Mouse (Mus musculus): ENCODE measurements around the gene Med15. TPM values are rescaled to one million over a fixed set of nuclear protein-coding genes. Genes with fewer than 3 reads are reported as not detected.

Gene Med15
- polyA plus RNA-seq (2015; fragmentation: Nextera tagmentation; extraction: Ambion mirVana) = 39.2 and 42.5 TPM in 2 replicates

- WGBS = 21% methylated on average over 3 of the region's 3 CpGs
- H3K9ac ChIP-seq (ENCODE audit: low read length) = no peak within 1 kb of the TSS
- ATAC-seq (ENCODE audit: insufficient read depth, low FRiP score) = 0 out of 2 replicates have a peak, but pooled peaks have one; percentile 25
- no peak within 1 kb of the TSS for H3K4me2 ChIP-seq (ENCODE audit: low read depth, low read length)
- H3K27ac ChIP-seq (ENCODE audit: low read length) = no peak within 1 kb of the TSS
- no peaks in the 10 kb centered on the region for H3K36me3 ChIP-seq (ENCODE audit: control insufficient read depth, insufficient read depth, low read length)
- no peak within 1 kb of the TSS for H3K4me3 ChIP-seq (replicated peaks; ENCODE audit: low read length)
- H3K27me3 ChIP-seq (ENCODE audit: control insufficient read depth, insufficient read depth, low read length) = no peaks in the 10 kb centered on the region
- no peaks in the 10 kb centered on the region for H3K9me3 ChIP-seq (replicated peaks; ENCODE audit: control insufficient read depth, low read length)
- H3K4me1 ChIP-seq (ENCODE audit: control insufficient read depth, insufficient read depth, low read length) = no peaks in the 10 kb centered on the region
These were observed at the start of gene Med15 for GRCm38 (mm10) chr16:17732841-17733340. TSS of gene Med15 (minus strand) at chr16:17732891.

GRCm38 (mm10) chr16:17779692-17780091, 47.0 kb upstream of the Med15 start:
- WGBS = 78% methylated on average over 1 of the region's 1 CpGs
- ATAC-seq (ENCODE audit: insufficient read depth, low FRiP score) = no peak
- peaks cover 15% of the 10 kb centered on the region for H3K36me3 ChIP-seq (ENCODE audit: control insufficient read depth, insufficient read depth, low read length)

DNA sequence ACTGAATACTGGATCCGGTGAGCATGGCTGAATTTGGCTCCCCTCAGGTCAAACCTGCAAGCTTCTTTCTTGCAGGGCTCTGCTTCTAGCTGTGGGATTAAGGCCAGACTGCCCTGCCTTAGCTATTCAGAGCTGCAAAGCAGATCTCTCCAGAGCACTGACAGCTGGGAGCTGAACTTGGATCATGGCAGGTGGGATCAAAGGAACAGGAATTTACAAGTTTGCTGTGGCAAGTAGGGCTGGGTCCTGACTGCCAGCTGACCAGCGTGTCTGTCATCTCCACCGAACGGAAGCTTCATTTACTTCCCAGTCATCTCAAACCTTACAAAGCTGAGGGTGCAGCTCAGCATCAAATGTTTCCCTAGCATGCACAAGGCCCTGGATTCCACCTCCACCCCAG, 45.5 kb upstream of the Med15 start:
- H3K4me3 ChIP-seq (replicated peaks; ENCODE audit: low read length) = no peak overlapping the region
- 76% methylated on average over 4 of the region's 4 CpGs for WGBS
- peaks cover 10% of the 10 kb centered on the region for H3K36me3 ChIP-seq (ENCODE audit: control insufficient read depth, insufficient read depth, low read length)
- ATAC-seq (ENCODE audit: insufficient read depth, low FRiP score) = no peak
- H3K27ac ChIP-seq (ENCODE audit: low read length) = no peak overlapping the region
- no peak overlapping the region for H3K4me2 ChIP-seq (ENCODE audit: low read depth, low read length)
- no peak overlapping the region for H3K9ac ChIP-seq (ENCODE audit: low read length)
- H3K4me1 ChIP-seq (ENCODE audit: control insufficient read depth, insufficient read depth, low read length) = no peaks in the 10 kb centered on the region
- no peaks in the 10 kb centered on the region for H3K9me3 ChIP-seq (replicated peaks; ENCODE audit: control insufficient read depth, low read length)
- H3K27me3 ChIP-seq (ENCODE audit: control insufficient read depth, insufficient read depth, low read length) = no peaks in the 10 kb centered on the region

More at GRCm38 (mm10) chr16:17779692-17780091, 47.0 kb upstream of the Med15 start:
- no peak overlapping the region for H3K4me3 ChIP-seq (replicated peaks; ENCODE audit: low read length)
- no peaks in the 10 kb centered on the region for H3K27me3 ChIP-seq (ENCODE audit: control insufficient read depth, insufficient read depth, low read length)
- H3K4me2 ChIP-seq (ENCODE audit: low read depth, low read length) = no peak overlapping the region
- no peaks in the 10 kb centered on the region for H3K9me3 ChIP-seq (replicated peaks; ENCODE audit: control insufficient read depth, low read length)
- no peak overlapping the region for H3K9ac ChIP-seq (ENCODE audit: low read length)
- no peak overlapping the region for H3K27ac ChIP-seq (ENCODE audit: low read length)
- H3K4me1 ChIP-seq (ENCODE audit: control insufficient read depth, insufficient read depth, low read length) = no peaks in the 10 kb centered on the region

DNA sequence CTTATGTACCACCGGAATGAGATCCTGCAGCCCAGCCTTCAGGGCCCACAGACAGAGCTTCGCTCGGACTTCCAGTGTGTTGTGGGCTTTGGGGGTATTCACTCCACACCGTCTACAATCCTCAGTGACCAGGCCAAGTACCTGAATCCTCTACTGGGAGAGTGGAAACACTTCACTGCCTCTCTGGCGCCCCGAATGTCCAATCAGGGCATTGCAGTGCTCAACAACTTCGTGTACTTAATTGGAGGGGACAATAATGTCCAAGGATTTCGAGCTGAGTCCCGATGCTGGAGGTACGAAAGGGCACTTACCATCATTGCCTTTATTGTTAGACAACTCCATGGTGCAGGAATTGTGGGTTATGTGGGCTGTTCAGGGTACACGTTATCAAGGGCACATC, 44.1 kb upstream of the Med15 start:
- H3K27me3 ChIP-seq (ENCODE audit: control insufficient read depth, insufficient read depth, low read length) = no peaks in the 10 kb centered on the region
- no peaks in the 10 kb centered on the region for H3K9me3 ChIP-seq (replicated peaks; ENCODE audit: control insufficient read depth, low read length)
- no peaks in the 10 kb centered on the region for H3K4me1 ChIP-seq (ENCODE audit: control insufficient read depth, insufficient read depth, low read length)
- H3K27ac ChIP-seq (ENCODE audit: low read length) = no peak overlapping the region
- ATAC-seq (ENCODE audit: insufficient read depth, low FRiP score) = no peak
- peaks cover 14% of the 10 kb centered on the region for H3K36me3 ChIP-seq (ENCODE audit: control insufficient read depth, insufficient read depth, low read length)
- 71% methylated on average over 11 of the region's 11 CpGs for WGBS
- no peak overlapping the region for H3K9ac ChIP-seq (ENCODE audit: low read length)
- H3K4me3 ChIP-seq (replicated peaks; ENCODE audit: low read length) = no peak overlapping the region
- no peak overlapping the region for H3K4me2 ChIP-seq (ENCODE audit: low read depth, low read length)

DNA sequence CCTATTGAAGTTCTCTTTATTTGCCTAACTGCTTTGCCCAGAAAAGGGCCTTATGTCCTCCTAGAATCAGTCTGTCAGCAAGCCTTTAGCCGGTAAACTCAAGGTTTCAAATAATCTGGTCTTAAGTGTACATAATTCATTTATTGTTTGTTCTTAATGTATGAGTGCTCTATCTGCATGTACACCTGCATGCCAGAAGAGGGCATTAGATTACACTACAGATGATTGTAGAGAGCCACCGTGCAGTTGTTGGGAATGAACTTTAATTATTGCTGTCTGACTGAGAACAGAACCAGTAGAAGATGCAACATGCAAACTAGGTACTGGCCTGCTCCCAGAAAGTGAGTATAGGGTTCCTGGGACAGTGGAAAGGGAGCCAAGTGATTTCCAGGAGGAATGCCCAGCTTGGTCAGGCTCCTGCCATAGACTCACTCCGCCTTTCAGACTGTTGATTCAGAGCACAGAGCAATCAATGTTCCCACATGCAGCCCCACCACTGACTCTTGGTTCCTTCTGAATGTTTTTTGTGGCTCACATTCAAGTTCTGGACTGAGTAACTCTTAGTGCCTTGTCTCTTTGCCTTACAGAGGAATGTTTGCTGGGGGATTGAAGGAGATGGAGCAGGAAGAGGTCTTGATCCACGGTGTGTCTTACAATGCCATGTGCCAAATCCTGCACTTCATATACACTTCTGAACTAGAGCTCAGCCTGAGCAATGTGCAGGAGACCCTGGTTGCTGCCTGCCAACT, 38.6 kb upstream of the Med15 start:
- Histone ChIP-seq H3K4me1 (ENCODE audit: control insufficient read depth, insufficient read depth, low read length) (no peaks in the 10 kb centered on the region), H3K9ac (ENCODE audit: low read length) (no peak overlapping the region), H3K4me2 (ENCODE audit: low read depth, low read length) (no peak overlapping the region), H3K27me3 (ENCODE audit: control insufficient read depth, insufficient read depth, low read length) (no peaks in the 10 kb centered on the region), H3K27ac (ENCODE audit: low read length) (no peak overlapping the region), H3K36me3 (ENCODE audit: control insufficient read depth, insufficient read depth, low read length) (peaks cover 10% of the 10 kb centered on the region), H3K4me3 (replicated peaks; ENCODE audit: low read length) (no peak overlapping the region), H3K9me3 (replicated peaks; ENCODE audit: control insufficient read depth, low read length) (no peaks in the 10 kb centered on the region)
- WGBS = 68% methylated on average over 4 of the region's 4 CpGs
- no peak for ATAC-seq (ENCODE audit: insufficient read depth, low FRiP score)

DNA sequence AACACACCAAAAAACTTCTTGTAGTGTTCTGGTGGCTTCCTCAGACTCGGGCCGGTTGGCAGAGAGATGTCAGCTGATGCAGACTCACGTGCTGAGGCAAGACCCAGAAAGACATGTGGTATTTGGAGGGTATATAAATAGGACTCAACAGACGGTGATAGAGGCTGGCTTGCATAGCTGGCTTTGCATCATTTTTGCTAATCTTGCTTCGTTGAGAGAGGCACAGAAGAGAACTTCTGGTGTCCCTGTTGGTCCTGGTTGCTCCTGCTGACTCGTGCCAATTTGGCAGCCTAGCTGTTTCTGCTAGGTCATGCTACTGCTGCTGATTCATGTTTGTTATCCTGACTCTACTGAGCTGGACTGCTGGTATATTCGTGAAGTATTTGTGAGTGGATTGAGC, 36.1 kb upstream of the Med15 start:
- Histone ChIP-seq H3K27ac (ENCODE audit: low read length) (no peak overlapping the region), H3K27me3 (ENCODE audit: control insufficient read depth, insufficient read depth, low read length) (no peaks in the 10 kb centered on the region), H3K36me3 (ENCODE audit: control insufficient read depth, insufficient read depth, low read length) (peaks cover 9% of the 10 kb centered on the region), H3K4me3 (replicated peaks; ENCODE audit: low read length) (no peak overlapping the region), H3K9ac (ENCODE audit: low read length) (no peak overlapping the region), H3K9me3 (replicated peaks; ENCODE audit: control insufficient read depth, low read length) (no peaks in the 10 kb centered on the region), H3K4me1 (ENCODE audit: control insufficient read depth, insufficient read depth, low read length) (no peaks in the 10 kb centered on the region), H3K4me2 (ENCODE audit: low read depth, low read length) (no peak overlapping the region)
- no peak for ATAC-seq (ENCODE audit: insufficient read depth, low FRiP score)
- WGBS = 78% methylated on average over 7 of the region's 7 CpGs

- H3K9ac ChIP-seq (ENCODE audit: low read length) = 0 out of 2 replicates have a peak overlapping the region, but pooled peaks have one; percentile 18
- H3K9me3 ChIP-seq (replicated peaks; ENCODE audit: control insufficient read depth, low read length) = no peaks in the 10 kb centered on the region
- H3K27ac ChIP-seq (ENCODE audit: low read length) = peak overlapping the region; percentile 5; the same call in 1 of the 2 replicates
- H3K4me3 ChIP-seq (replicated peaks; ENCODE audit: low read length) = no peak overlapping the region
- no peaks in the 10 kb centered on the region; the same call in 1 of the 2 replicates for H3K36me3 ChIP-seq (ENCODE audit: control insufficient read depth, insufficient read depth, low read length)
- 62% methylated on average over 4 of the region's 4 CpGs for WGBS
- ATAC-seq (ENCODE audit: insufficient read depth, low FRiP score) = peak; percentile 76
- H3K27me3 ChIP-seq (ENCODE audit: control insufficient read depth, insufficient read depth, low read length) = no peaks in the 10 kb centered on the region
- H3K4me1 ChIP-seq (ENCODE audit: control insufficient read depth, insufficient read depth, low read length) = peaks cover 13% of the 10 kb centered on the region; the same call in 1 of the 2 replicates
- H3K4me2 ChIP-seq (ENCODE audit: low read depth, low read length) = 0 out of 2 replicates have a peak overlapping the region, but pooled peaks have one; percentile 11
These were observed 31.4 kb upstream of the Med15 start for GRCm38 (mm10) chr16:17764108-17764511.

DNA sequence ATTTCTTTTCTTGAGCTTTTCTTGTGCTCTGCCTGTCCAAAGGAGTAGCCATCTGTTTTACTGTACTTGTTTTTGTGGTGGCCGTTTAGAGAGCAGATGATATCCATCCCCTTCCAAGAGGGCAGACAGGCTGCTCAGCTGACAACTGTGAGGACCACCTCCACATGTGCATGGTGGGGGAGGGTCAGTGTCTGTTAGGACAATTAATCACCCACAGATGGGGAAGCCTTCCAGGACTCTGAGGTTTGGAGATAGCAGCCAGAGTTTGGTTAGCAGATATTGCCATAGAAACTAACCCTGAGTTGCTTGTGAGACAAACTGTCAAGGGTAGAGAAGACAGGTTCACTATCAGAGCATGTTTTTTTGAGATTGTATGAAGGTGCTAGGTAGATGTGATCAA, 28.4 kb upstream of the Med15 start:
- no peak for ATAC-seq (ENCODE audit: insufficient read depth, low FRiP score)
- Histone ChIP-seq H3K4me3 (replicated peaks; ENCODE audit: low read length) (peak overlapping the region; percentile 71; the same call in 1 of the 2 replicates), H3K4me1 (ENCODE audit: control insufficient read depth, insufficient read depth, low read length) (peaks cover 19% of the 10 kb centered on the region; the same call in 1 of the 2 replicates), H3K9ac (ENCODE audit: low read length) (0 out of 2 replicates have a peak overlapping the region, but pooled peaks have one; percentile 94), H3K36me3 (ENCODE audit: control insufficient read depth, insufficient read depth, low read length) (no peaks in the 10 kb centered on the region), H3K9me3 (replicated peaks; ENCODE audit: control insufficient read depth, low read length) (no peaks in the 10 kb centered on the region), H3K4me2 (ENCODE audit: low read depth, low read length) (peak overlapping the region; percentile 96), H3K27ac (ENCODE audit: low read length) (no peak overlapping the region), H3K27me3 (ENCODE audit: control insufficient read depth, insufficient read depth, low read length) (no peaks in the 10 kb centered on the region)
- WGBS = 30% methylated on average over 1 of the region's 1 CpGs

DNA sequence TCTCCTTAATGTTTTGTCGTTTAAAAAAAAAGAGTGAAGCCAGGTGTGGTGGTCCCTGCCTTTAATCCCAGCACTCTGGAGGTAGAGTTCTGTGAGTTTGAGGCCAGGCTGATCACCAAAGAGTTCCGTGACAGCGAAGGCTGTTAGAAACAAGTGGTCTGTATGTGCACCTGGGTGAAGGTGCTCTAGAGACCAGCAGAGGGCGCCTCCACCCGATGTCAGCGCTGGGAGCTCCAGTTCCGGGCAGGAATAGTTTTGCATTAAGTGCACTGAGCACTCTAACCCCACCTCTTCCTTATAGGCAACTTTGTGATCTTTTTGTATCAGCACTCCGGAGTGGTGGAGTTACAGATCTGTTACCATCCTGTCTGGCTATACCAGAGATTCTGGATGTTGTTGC, 28.0 kb upstream of the Med15 start:
- Histone ChIP-seq H3K4me3 (replicated peaks; ENCODE audit: low read length) (peak overlapping the region; percentile 71), H3K4me2 (ENCODE audit: low read depth, low read length) (peak overlapping the region; percentile 96), H3K27me3 (ENCODE audit: control insufficient read depth, insufficient read depth, low read length) (no peaks in the 10 kb centered on the region), H3K36me3 (ENCODE audit: control insufficient read depth, insufficient read depth, low read length) (no peaks in the 10 kb centered on the region), H3K27ac (ENCODE audit: low read length) (no peak overlapping the region), H3K9me3 (replicated peaks; ENCODE audit: control insufficient read depth, low read length) (no peaks in the 10 kb centered on the region), H3K4me1 (ENCODE audit: control insufficient read depth, insufficient read depth, low read length) (peaks cover 19% of the 10 kb centered on the region; the same call in 1 of the 2 replicates), H3K9ac (ENCODE audit: low read length) (peak overlapping the region; percentile 94)
- 36% methylated on average over 8 of the region's 8 CpGs for WGBS
- no peak for ATAC-seq (ENCODE audit: insufficient read depth, low FRiP score)

Measured in stomach, embryonic 16.5 days (tissue).